Comparison of ENCODE assay signal across 16 mouse cellular contexts in genomic region chr8:76538806-76539480, GRCm38 (mm10).
A peak's percentile ranks its signal among the peaks of the same experiment; 100 is the strongest.
DNase-seq lines count a peak whose midpoint lies in the region; ATAC-seq lines count a peak whose summit lies in the region.
"Had no signal": no experiment of that assay in that cellular context is flagged by ENCODE, and none has a peak within 500 bp of the region (broad histone marks: within the 10 kb centered on the region; RNA-seq: fewer than 3 reads in every experiment).

No protein-coding gene starts in this region.

- DNase-seq in frontal cortex, adult 2 months (ENCODE audit: extremely low spot score in 1 of 2, low spot score in 1 of 2) = peak; percentile 38 to 58
- DNase-seq in layer of hippocampus, adult 18-20 months (ENCODE audit: low spot score in 2 of 2) = peak; percentile 64 to 82
- peak; percentile 47 to 63 for DNase-seq in layer of hippocampus, postnatal 36 days
- DNase-seq in right cerebral cortex, postnatal 10 days (ENCODE audit: low spot score in 2 of 2) = peak; percentile 23 to 48
- no peak for DNase-seq in lung, postnatal 4 days
- no peak for DNase-seq in heart, adult 18-20 months
- DNase-seq in thymus, postnatal 36 days = no peak
- DNase-seq: adrenal gland, adult 2 months; cerebellum, adult 9-11 months; gastrocnemius, postnatal 36 days; heart, postnatal 14 days; liver, embryonic 13.5 days; lung, embryonic 14.5 days; thymus, postnatal 25 days had no signal

- ATAC-seq in megakaryocyte progenitor cell, adult 5-6 weeks (replicated peaks; ENCODE audit: poor library complexity) = no peak
- ATAC-seq: forebrain, embryonic 13.5 days had no signal

Comparison
In these comparisons a context has a peak if more than half of its experiments do, and no peak if none do; other contexts are left out.
1. DNase-seq: peak in frontal cortex, adult 2 months (2 of 2), layer of hippocampus, adult 18-20 months (2 of 2), layer of hippocampus, postnatal 36 days (2 of 2) and right cerebral cortex, postnatal 10 days (2 of 2); none in lung, postnatal 4 days (0 of 2), heart, adult 18-20 months (0 of 2) and thymus, postnatal 36 days (0 of 2).